Mouse (Mus musculus): ENCODE measurements at regions not wholly inside any gene's neighbourhood (a gene's known extent, or its start where the extent isn't known, plus 50 kb on each side); places are given as distances from the start of the nearest gene placed in this dataset.

GRCm38 (mm10) chr2:131755107-131755506, 104.4 kb downstream of the Erv3 start:
- Histone ChIP-seq H3K4me1 (ENCODE audit: insufficient read depth, low read depth, low read length) (no peaks in the 10 kb centered on the region), H3K4me3 (ENCODE audit: low read depth, low read length) (no peak overlapping the region), H3K36me3 (replicated peaks) (no peaks in the 10 kb centered on the region), H3K27me3 (ENCODE audit: insufficient read depth, low read length) (peaks cover 3% of the 10 kb centered on the region; the same call in 1 of the 2 replicates), H3K9me3 (replicated peaks) (no peaks in the 10 kb centered on the region)
- no peak for DNase-seq (ENCODE audit: low spot score)
- ATAC-seq (ENCODE audit: extremely low read depth, insufficient number of reproducible peaks, low FRiP score, poor library complexity, severe bottlenecking): no peak
- TF ChIP-seq GATA1 (IDR thresholded peaks at IDR 0.05; ENCODE audit: borderline replicate concordance, low read length) (no peak), TAL1 (conservative IDR thresholded peaks at IDR 0.05; ENCODE audit: low read depth, low read length) (no peak), POLR2AphosphoS5 (IDR thresholded peaks at IDR 0.05; ENCODE audit: insufficient replicate concordance, low read depth, low read length) (no peak), CTCF (IDR thresholded peaks at IDR 0.05; ENCODE audit: low read depth, low read length) (no peak), GATA2 (IDR thresholded peaks at IDR 0.05; ENCODE audit: borderline replicate concordance, low read depth, low read length) (no peak)

- Histone ChIP-seq H3K36me3 (replicated peaks) (no peaks in the 10 kb centered on the region), H3K9me3 (replicated peaks) (no peaks in the 10 kb centered on the region), H3K4me1 (ENCODE audit: insufficient read depth, low read depth, low read length) (no peaks in the 10 kb centered on the region), H3K27me3 (ENCODE audit: insufficient read depth, low read length) (peaks cover 3% of the 10 kb centered on the region; the same call in 1 of the 2 replicates), H3K4me3 (ENCODE audit: low read depth, low read length) (no peak overlapping the region)
- TF ChIP-seq CTCF (IDR thresholded peaks at IDR 0.05; ENCODE audit: low read depth, low read length) (no peak), POLR2AphosphoS5 (IDR thresholded peaks at IDR 0.05; ENCODE audit: insufficient replicate concordance, low read depth, low read length) (no peak), TAL1 (conservative IDR thresholded peaks at IDR 0.05; ENCODE audit: low read depth, low read length) (no peak), GATA2 (IDR thresholded peaks at IDR 0.05; ENCODE audit: borderline replicate concordance, low read depth, low read length) (no peak)
- no peak for ATAC-seq (ENCODE audit: extremely low read depth, insufficient number of reproducible peaks, low FRiP score, poor library complexity, severe bottlenecking)
- DNase-seq (ENCODE audit: low spot score): no peak
Observed at GRCm38 (mm10) chr2:131753436-131753835, 106.1 kb downstream of the Erv3 start.

- H3K9me3 ChIP-seq (replicated peaks): no peaks in the 10 kb centered on the region
- H3K36me3 ChIP-seq (replicated peaks): no peaks in the 10 kb centered on the region
- ATAC-seq (ENCODE audit: extremely low read depth, insufficient number of reproducible peaks, low FRiP score, poor library complexity, severe bottlenecking) (no peak), DNase-seq (ENCODE audit: low spot score) (no peak)
- peaks cover 8% of the 10 kb centered on the region; the same call in 1 of the 2 replicates for H3K27me3 ChIP-seq (ENCODE audit: insufficient read depth, low read length)
- TF ChIP-seq GATA2 (IDR thresholded peaks at IDR 0.05; ENCODE audit: borderline replicate concordance, low read depth, low read length): no peak
- no peak for TF ChIP-seq GATA1 (IDR thresholded peaks at IDR 0.05; ENCODE audit: borderline replicate concordance, low read length)
- TF ChIP-seq POLR2AphosphoS5 (IDR thresholded peaks at IDR 0.05; ENCODE audit: insufficient replicate concordance, low read depth, low read length): no peak
- no peak for TF ChIP-seq CTCF (IDR thresholded peaks at IDR 0.05; ENCODE audit: low read depth, low read length)
- TF ChIP-seq TAL1 (conservative IDR thresholded peaks at IDR 0.05; ENCODE audit: low read depth, low read length): no peak
- no peaks in the 10 kb centered on the region for H3K4me1 ChIP-seq (ENCODE audit: insufficient read depth, low read depth, low read length)
- H3K4me3 ChIP-seq (ENCODE audit: low read depth, low read length): no peak overlapping the region
Observed at GRCm38 (mm10) chr2:131750679-131751078, 108.9 kb downstream of the Erv3 start.

- no peak for ATAC-seq (ENCODE audit: extremely low read depth, insufficient number of reproducible peaks, low FRiP score, poor library complexity, severe bottlenecking)
- Histone ChIP-seq H3K4me1 (ENCODE audit: insufficient read depth, low read depth, low read length) (no peaks in the 10 kb centered on the region), H3K4me3 (ENCODE audit: low read depth, low read length) (no peak overlapping the region), H3K27me3 (ENCODE audit: insufficient read depth, low read length) (peaks cover 8% of the 10 kb centered on the region; the same call in 1 of the 2 replicates), H3K36me3 (replicated peaks) (no peaks in the 10 kb centered on the region), H3K9me3 (replicated peaks) (no peaks in the 10 kb centered on the region)
- TF ChIP-seq GATA1 (IDR thresholded peaks at IDR 0.05; ENCODE audit: borderline replicate concordance, low read length): no peak
- no peak for TF ChIP-seq TAL1 (conservative IDR thresholded peaks at IDR 0.05; ENCODE audit: low read depth, low read length)
- no peak for TF ChIP-seq CTCF (IDR thresholded peaks at IDR 0.05; ENCODE audit: low read depth, low read length)
- no peak for TF ChIP-seq GATA2 (IDR thresholded peaks at IDR 0.05; ENCODE audit: borderline replicate concordance, low read depth, low read length)
- TF ChIP-seq POLR2AphosphoS5 (IDR thresholded peaks at IDR 0.05; ENCODE audit: insufficient replicate concordance, low read depth, low read length): no peak
- DNase-seq (ENCODE audit: low spot score): no peak
Observed at GRCm38 (mm10) chr2:131750206-131750605, 109.3 kb downstream of the Erv3 start.

- DNase-seq (ENCODE audit: low spot score) (no peak), ATAC-seq (ENCODE audit: extremely low read depth, insufficient number of reproducible peaks, low FRiP score, poor library complexity, severe bottlenecking) (no peak)
- TF ChIP-seq POLR2AphosphoS5 (IDR thresholded peaks at IDR 0.05; ENCODE audit: insufficient replicate concordance, low read depth, low read length): no peak
- no peak for TF ChIP-seq CTCF (IDR thresholded peaks at IDR 0.05; ENCODE audit: low read depth, low read length)
- no peak for TF ChIP-seq GATA1 (IDR thresholded peaks at IDR 0.05; ENCODE audit: borderline replicate concordance, low read length)
- no peak for TF ChIP-seq GATA2 (IDR thresholded peaks at IDR 0.05; ENCODE audit: borderline replicate concordance, low read depth, low read length)
Observed at GRCm38 (mm10) chr2:131749746-131750145, 109.8 kb downstream of the Erv3 start.

GRCm38 (mm10) chr2:131748791-131749190, 110.8 kb downstream of the Erv3 start:
- Histone ChIP-seq H3K4me1 (ENCODE audit: insufficient read depth, low read depth, low read length) (no peaks in the 10 kb centered on the region), H3K4me3 (ENCODE audit: low read depth, low read length) (no peak overlapping the region), H3K36me3 (replicated peaks) (no peaks in the 10 kb centered on the region), H3K27me3 (ENCODE audit: insufficient read depth, low read length) (peaks cover 8% of the 10 kb centered on the region; the same call in 1 of the 2 replicates), H3K9me3 (replicated peaks) (no peaks in the 10 kb centered on the region)
- DNase-seq (ENCODE audit: low spot score): no peak
- TF ChIP-seq GATA1 (IDR thresholded peaks at IDR 0.05; ENCODE audit: borderline replicate concordance, low read length) (no peak), TAL1 (conservative IDR thresholded peaks at IDR 0.05; ENCODE audit: low read depth, low read length) (no peak), CTCF (IDR thresholded peaks at IDR 0.05; ENCODE audit: low read depth, low read length) (no peak), GATA2 (IDR thresholded peaks at IDR 0.05; ENCODE audit: borderline replicate concordance, low read depth, low read length) (no peak), POLR2AphosphoS5 (IDR thresholded peaks at IDR 0.05; ENCODE audit: insufficient replicate concordance, low read depth, low read length) (no peak)
- no peak for ATAC-seq (ENCODE audit: extremely low read depth, insufficient number of reproducible peaks, low FRiP score, poor library complexity, severe bottlenecking)

More at GRCm38 (mm10) chr2:131749746-131750145, 109.8 kb downstream of the Erv3 start:
- Histone ChIP-seq H3K27me3 (ENCODE audit: insufficient read depth, low read length) (peaks cover 8% of the 10 kb centered on the region; the same call in 1 of the 2 replicates), H3K4me3 (ENCODE audit: low read depth, low read length) (no peak overlapping the region), H3K36me3 (replicated peaks) (no peaks in the 10 kb centered on the region), H3K4me1 (ENCODE audit: insufficient read depth, low read depth, low read length) (no peaks in the 10 kb centered on the region), H3K9me3 (replicated peaks) (no peaks in the 10 kb centered on the region)
